Mouse (Mus musculus): Measurements from ENCODE around the gene Hapln4.

DNA sequence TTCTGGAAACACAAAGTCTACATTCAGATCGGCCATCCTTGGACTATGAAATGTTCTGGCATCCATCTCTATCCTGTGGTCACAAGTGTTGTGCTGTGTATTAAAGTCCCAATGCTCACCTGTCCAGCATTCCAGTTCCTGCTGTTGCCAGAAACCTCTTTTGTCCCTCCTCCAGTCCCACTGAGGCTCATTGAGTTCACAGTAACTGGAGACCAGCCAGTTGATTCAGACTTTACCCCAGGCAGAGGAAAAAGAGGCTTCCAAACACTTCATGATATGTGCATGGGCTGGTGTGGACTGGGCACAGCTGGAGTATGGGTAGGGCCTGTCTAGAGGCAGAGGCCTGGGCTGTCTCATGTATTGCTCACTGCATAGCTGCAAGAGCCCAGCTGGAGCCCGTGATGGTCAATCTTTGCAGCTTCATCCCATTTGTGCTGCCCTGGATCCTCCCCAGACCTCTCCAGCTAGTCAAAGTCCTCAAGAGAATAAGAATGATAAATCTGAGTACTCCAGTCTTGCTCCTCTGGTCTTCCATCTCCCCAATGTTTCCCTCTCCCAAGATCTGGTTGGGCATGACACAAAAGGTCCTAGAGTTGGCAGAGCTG, 11.3 kb upstream of the Hapln4 start:
- no peak for TF ChIP-seq POLR2A (IDR thresholded peaks at IDR 0.05; ENCODE audit: borderline replicate concordance, extremely low read depth, insufficient read depth, insufficient read length, poor library complexity, severe bottlenecking)
- TF ChIP-seq CTCF (IDR thresholded peaks at IDR 0.05; ENCODE audit: borderline replicate concordance, extremely low read depth, insufficient read depth, insufficient read length), result no peak
